Mouse (Mus musculus) spleen, adult 2 months (tissue): ENCODE results near the gene Cpt1b.

Experiments
- CTCF ChIP-seq: fragments of 200-500 bp; IDR thresholded peaks from 2 replicates; pipeline ENCODE4 v1.5.1; 2011; ENCODE audit warnings: mild to moderate bottlenecking, inconsistent platforms; ENCODE audit not compliant: insufficient read depth, insufficient read length, insufficient replicate concordance; ENCODE audit errors: extremely low read depth
- POLR2A ChIP-seq: fragments of 200-500 bp; IDR thresholded peaks from 2 replicates; pipeline ENCODE4 v1.6.1; 2011; ENCODE audit warnings: low read depth, low read length, inconsistent platforms

- TF ChIP-seq CTCF (no peak), POLR2A (no peak)
Observed at GRCm38 (mm10) chr15:89374801-89375534, 50.7 kb downstream of the Cpt1b start.
